Mouse (Mus musculus) spleen, postnatal 10 days (tissue): ENCODE results near the gene Nt5c1a.
A peak's percentile ranks its signal among the peaks of the same experiment; 100 is the strongest.
"Not testable (repeated sequence)": the region's sequence is repeated elsewhere in the genome, so short reads cannot be mapped to it uniquely, and the experiment has no call there.

Experiments
- DNase-seq, 2 experiments: peaks; one replicate each; pipeline ENCODE4 v3.0.0; 2021 to 2022; ENCODE audit warnings: low spot score in 2 of 2

Nt5c1a gene

GRCm38 (mm10) chr4:123201186-123202093 lies at the start of gene Nt5c1a:
Nt5c1a (plus strand) TSS chr4:123201504.
- no peak for DNase-seq

GRCm38 (mm10) chr4:123152003-123152402 lies 49.3 kb upstream of the Nt5c1a start:
- no peak for DNase-seq

- no peak for DNase-seq
These were observed 48.3 kb upstream of the Nt5c1a start for GRCm38 (mm10) chr4:123152976-123153375.

- DNase-seq, result no peak
These were observed 46.3 kb upstream of the Nt5c1a start for GRCm38 (mm10) chr4:123155004-123155403.

GRCm38 (mm10) chr4:123155427-123155826 lies 45.9 kb upstream of the Nt5c1a start:
- DNase-seq, result no peak

- DNase-seq, result no peak
These were observed 45.5 kb upstream of the Nt5c1a start for GRCm38 (mm10) chr4:123155840-123156239.

- DNase-seq, result no peak
These were observed 40.7 kb upstream of the Nt5c1a start for GRCm38 (mm10) chr4:123160571-123160970.

- DNase-seq, result not testable (repeated sequence)
These were observed 40.1 kb upstream of the Nt5c1a start for GRCm38 (mm10) chr4:123161251-123161650.

- DNase-seq, result no peak
These were observed 38.9 kb upstream of the Nt5c1a start for GRCm38 (mm10) chr4:123162305-123162917.

- no peak for DNase-seq
These were observed 37.1 kb upstream of the Nt5c1a start for GRCm38 (mm10) chr4:123164157-123164556.

GRCm38 (mm10) chr4:123171811-123172210 lies 29.5 kb upstream of the Nt5c1a start:
- DNase-seq, result no peak

- no peak for DNase-seq
These were observed 18.7 kb upstream of the Nt5c1a start, which contains the start of gene Hpcal4 for GRCm38 (mm10) chr4:123182328-123183238. Hpcal4 (plus strand) TSS chr4:123183227.

GRCm38 (mm10) chr4:123183239-123184056 lies 17.9 kb upstream of the Nt5c1a start:
- DNase-seq, result peak; percentile 16 to 56

- DNase-seq, result no peak
These were observed 16.5 kb upstream of the Nt5c1a start for GRCm38 (mm10) chr4:123184816-123185215.

- no peak for DNase-seq
These were observed 9.0 kb upstream of the Nt5c1a start for GRCm38 (mm10) chr4:123192336-123192735.

- no peak for DNase-seq
These were observed 7.5 kb upstream of the Nt5c1a start for GRCm38 (mm10) chr4:123193791-123194190.

- DNase-seq, result no peak
These were observed 4.6 kb upstream of the Nt5c1a start for GRCm38 (mm10) chr4:123196695-123197094.

GRCm38 (mm10) chr4:123200771-123201185 lies 526 bp upstream of the Nt5c1a start:
- peak; percentile 24 to 67 for DNase-seq

- DNase-seq, result no peak
These were observed 753 bp downstream of the Nt5c1a start for GRCm38 (mm10) chr4:123202094-123202420.

- no peak for DNase-seq
These were observed 6.0 kb downstream of the Nt5c1a start for GRCm38 (mm10) chr4:123207337-123207736.

GRCm38 (mm10) chr4:123210996-123211395 lies 9.7 kb downstream of the Nt5c1a start:
- DNase-seq, result no peak
